Mouse (Mus musculus): ENCODE measurements around the gene Snap23.
"Not testable (repeated sequence)": the region's sequence is repeated elsewhere in the genome, so short reads cannot be mapped to it uniquely, and the experiment has no call there.

Gene Snap23

DNA sequence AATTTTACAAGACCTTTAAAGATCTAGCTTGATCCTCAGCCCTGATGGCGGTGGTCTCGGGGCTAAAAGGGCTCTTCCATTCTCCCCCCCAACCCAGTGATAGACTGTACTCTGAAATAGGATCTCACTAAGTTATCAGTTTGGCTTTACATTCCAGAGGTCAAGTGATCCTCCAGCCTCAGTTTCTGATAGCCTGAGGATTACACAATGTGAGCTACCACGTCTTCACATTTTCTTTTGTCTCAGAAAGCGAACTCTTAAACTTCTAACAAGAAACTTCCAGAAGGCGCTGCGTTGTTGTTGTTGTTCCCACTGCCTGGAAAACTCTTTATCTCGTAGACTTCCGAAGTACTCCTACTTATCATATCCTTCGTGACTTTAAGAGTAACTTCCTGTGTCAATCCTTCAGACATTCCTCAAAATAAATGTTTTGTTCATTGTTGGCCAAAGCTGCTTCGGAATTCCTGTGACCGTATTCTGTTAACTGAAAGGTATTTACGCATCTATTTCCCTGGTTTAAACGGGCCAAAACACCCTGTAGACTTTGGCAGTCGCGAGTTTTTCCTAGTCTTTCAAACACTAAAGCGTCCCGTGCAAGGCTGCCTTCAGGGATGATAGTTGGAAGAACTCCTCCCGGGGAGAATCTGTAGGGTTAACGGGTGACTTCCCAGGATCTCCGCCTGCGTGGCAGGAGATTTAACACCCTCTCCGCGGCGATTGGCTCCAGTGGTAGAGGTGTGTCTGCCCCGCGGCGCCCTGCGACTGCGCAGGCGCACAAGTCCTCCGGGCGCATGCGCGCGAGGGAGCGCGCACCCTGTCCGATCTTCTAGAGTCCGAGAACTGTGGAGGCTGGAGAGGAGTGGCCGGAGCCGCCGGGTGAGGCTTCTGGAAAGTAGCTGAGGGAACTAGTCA is at the start of gene Snap23:
Gene Snap23, plus strand, starts transcription at position 786 of the 912 bp plus-strand sequence.
- DNase-seq: peak; percentile 96 to 97

- peak in 1 of 2 experiments; percentile 13 for DNase-seq
Measured at GRCm38 (mm10) chr2:120518547-120519210, 48.8 kb upstream of the Snap23 start.

DNA sequence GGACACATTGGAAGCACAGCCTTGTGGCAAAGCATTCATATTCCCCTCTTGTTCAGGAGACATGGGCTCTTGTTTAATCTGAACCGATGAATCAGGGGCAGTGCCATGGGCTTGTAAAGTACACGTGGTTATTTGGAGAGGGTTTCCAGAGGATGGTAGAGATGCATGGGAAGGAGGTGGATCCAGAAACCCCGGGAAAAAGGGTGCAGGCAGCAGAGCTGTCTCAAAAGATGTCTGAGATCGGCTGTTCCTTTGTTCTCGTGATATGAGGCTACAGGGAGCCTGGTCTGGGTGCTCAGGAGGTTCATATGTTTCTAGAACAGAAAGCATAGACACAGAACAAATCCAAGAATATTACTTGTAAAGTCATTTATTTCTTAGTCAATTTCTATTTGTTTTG is 40.7 kb upstream of the Snap23 start:
- DNase-seq: no peak

DNA sequence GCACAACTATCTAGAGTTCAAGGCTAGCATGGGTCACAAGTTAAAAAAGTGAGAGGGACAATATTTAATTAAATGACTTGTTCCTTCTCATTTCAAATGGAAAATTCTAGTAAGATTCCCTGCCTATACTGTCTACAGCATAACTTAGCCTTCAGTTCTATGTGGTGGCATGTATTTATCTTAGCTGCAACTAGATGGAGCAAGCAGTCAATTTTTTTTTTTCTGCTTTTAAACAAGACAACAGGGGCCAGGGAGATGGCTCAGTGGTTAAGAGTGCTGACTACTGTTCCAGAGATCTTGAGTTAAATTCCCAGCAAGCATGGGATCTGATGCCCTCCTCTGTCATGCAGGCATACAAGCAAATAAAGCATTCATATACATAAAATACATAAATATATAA is 37.9 kb upstream of the Snap23 start:
- DNase-seq: no peak

GRCm38 (mm10) chr2:120531223-120531622 is 36.2 kb upstream of the Snap23 start:
- DNase-seq: no peak

DNA sequence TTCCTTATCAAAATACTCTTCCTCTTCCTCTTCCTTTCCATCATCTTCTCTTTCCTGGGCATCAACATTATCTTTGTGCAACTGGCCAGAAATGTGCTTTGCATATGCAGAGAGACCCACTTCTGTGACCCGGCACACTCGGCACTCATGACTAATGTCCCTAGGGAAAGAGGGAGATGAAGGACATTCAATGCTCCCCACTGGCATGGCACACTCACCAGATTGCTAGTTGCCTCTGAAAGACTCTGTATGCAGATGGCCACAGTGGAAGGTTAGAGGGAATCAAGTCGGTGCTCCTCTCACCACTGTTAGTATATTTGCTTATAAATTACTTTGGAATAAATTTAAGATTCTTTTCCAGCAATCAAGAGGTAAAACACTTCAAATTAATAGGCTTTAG is 28.1 kb upstream of the Snap23 start:
- DNase-seq: no peak

DNA sequence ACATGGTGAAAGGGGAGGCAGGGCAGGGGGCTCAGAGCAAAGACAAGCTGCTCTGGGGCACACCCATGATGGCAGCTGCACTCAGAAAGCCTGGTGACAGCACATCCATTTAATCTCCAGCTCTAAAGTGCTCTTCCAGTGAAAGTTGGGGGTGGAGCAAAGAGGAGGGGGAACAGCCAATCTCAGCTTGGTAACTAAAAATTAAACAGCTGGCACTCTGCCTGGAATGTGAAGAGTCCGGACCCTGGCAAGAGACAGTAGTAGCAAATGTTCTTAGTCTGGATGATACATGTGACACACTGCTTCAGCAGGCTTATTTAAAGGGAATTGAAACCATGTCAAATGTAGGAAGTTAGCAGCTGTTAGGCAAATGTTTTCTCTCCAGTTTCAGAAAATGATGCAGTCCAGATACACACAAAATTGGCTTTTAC is 27.7 kb upstream of the Snap23 start:
- peak; percentile 80 to 89 for DNase-seq

DNA sequence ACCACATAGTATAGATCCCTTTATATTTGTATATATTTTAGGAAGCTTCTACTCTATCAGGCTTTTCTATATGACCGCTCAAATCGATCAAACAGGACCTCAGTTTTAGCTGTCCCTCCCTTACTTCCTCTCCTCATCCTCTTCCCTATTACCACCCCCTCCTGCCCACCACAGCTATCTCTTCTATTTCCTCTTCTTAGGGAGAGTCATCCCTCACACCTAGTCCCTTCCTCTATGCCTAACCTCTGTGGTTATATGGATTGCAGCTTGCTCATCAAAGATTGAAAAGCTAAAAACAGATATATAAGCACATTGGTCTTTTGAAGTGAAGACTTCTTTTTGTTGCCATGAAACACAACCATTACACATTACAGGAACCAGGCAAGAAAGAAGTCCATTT is 22.7 kb upstream of the Snap23 start:
- no peak for DNase-seq

GRCm38 (mm10) chr2:120556868-120557267 is 10.6 kb upstream of the Snap23 start:
- DNase-seq: peak in 1 of 2 experiments; percentile 18

GRCm38 (mm10) chr2:120558813-120559212 is 8.7 kb upstream of the Snap23 start:
- no peak for DNase-seq

DNA sequence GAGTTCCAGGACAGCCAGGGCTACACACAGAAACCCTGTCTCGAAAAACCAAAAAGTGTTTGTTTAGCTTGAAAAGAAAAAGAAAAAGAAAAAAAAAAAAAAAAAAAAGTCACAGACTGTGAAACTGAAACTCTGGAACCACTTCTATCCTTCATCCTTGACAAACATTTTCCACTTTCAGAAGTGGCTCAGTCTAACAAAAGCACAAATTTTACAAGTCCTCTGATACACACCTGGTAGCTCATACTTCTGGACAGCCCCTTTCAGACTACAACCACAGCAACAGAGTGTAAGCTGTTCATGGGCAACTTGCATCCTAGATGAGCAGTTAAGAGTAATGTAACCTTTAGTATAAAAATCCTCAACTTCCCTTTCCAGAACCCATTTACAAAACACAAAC is 5.9 kb upstream of the Snap23 start:
- DNase-seq: no peak

- DNase-seq: no peak
Measured at GRCm38 (mm10) chr2:120562859-120563234, 4.6 kb upstream of the Snap23 start.

DNA sequence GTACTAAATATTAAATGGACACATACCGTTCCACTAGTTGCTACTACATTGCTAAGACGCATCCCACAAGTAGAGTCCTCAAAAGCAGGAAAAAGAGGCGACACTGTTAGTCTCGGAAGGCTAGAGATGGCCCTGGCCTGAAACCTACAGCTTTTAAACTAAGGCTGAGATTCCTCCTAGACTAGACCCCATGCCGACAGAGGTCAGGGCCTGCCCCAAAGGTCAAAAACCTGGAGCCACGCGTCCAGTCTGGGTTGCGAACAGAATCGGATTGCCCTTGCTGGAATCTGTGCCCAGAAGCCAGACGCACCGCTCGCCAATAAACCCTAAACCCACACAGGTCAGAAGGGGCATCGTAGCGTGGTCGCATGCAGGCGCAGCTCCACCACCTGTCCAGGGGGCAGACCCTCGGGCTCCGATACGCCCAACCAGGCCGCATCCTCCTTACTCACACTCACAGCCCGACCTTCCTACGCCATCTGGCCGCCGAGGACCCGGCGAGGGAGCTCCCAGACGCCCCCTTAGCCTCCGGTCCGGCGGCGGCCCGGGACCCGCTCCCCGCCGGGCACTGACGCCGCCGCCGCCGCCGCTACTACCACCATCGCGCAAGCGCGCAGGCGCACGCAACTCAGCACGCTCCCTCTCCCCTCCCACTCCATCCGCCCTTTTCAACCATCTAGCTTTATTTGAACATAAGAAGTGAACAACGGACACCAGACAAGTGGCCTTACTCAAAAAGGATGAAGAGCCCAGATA is 4.1 kb upstream of the Snap23 start, which contains the start of gene Zfp106:
Gene Zfp106, minus strand, starts transcription at position 609 of the 756 bp plus-strand sequence.
- peak; percentile 90 to 92 for DNase-seq

GRCm38 (mm10) chr2:120564548-120565188 is 2.8 kb upstream of the Snap23 start:
- DNase-seq: not testable (repeated sequence)

GRCm38 (mm10) chr2:120565363-120565762 is 2.1 kb upstream of the Snap23 start:
- DNase-seq: no peak

GRCm38 (mm10) chr2:120567798-120568320 is 388 bp downstream of the Snap23 start:
- DNase-seq: no peak

- DNase-seq: no peak
Measured at GRCm38 (mm10) chr2:120571081-120571480, 3.6 kb downstream of the Snap23 start.

DNA sequence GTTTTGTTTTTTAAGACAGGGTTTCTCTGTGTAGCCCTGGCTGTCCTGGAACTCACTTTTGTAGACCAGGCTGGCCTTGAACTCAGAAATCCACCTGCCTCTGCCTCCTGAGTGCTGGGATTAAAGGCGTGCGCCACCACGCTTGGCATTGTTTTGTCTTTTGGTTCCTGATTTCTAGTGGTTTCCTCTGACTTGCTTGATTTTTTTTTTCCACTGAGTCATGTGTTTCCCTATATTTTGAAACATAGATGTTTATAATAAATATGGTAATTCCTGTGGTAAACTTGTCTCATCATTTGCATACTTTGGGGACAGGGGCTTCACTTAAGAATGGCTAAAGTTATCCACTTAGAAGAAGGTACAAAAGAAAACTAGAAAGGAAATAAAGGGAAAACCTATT is 4.7 kb downstream of the Snap23 start:
- not testable (repeated sequence) for DNase-seq

DNA sequence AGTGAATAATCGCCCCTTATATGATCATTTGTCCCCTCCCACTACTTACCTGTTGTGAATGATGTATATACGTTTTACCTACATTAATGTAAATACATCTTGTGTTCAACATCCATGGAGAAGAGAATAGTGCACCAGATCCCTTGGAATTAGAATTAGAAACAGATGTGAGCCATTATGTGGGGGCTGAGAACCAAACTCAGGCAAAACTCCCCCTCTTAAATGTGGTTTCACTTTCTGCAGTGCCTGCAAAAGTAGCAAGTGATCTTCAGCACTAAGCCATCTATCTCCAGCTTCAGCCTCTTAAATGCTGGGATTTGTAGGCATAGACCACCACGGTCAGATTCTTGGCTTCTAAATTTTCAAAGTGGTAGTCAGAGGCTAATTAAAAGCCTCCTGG is 7.7 kb downstream of the Snap23 start:
- no peak for DNase-seq

GRCm38 (mm10) chr2:120575978-120576377 is 8.5 kb downstream of the Snap23 start:
- DNase-seq: no peak

- no peak for DNase-seq
Measured at GRCm38 (mm10) chr2:120577799-120578198, 10.3 kb downstream of the Snap23 start.

- DNase-seq: peak in 1 of 2 experiments; percentile 60
Measured at GRCm38 (mm10) chr2:120578286-120578685, 10.8 kb downstream of the Snap23 start.

Data from lung, adult 18-20 months (tissue).